Mouse (Mus musculus): Measurements from ENCODE around the gene Cldn24. TPM values are rescaled to one million over a fixed set of nuclear protein-coding genes. Genes with fewer than 3 reads are reported as not detected.

The Cldn24 gene
- total and polyA plus RNA-seq, 2 experiments from 2014 or later = not detected

DNA sequence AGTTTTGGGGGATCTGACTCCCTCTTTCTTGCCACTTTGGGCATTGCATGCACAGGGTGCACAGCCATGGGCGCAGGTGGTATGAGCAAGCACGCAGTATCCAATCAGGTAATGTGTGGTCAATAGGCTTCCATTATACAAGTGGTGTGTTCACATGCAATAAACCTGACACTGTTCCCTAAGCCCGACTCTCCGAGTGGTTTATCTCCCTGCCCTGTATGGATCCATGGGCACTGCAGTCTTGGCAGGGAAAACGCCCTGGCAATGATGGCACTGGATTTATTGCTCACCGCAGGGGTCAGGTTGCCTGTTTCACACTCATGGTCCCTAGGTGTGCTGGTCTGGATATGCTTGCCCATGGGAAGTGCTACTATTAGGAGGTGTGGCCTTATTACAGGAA is 26.0 kb downstream of the Cldn24 start:
- Histone ChIP-seq H3K27ac (ENCODE audit: low read depth) (no peak overlapping the region), H3K27me3 (ENCODE audit: control insufficient read depth, insufficient read depth, low read length) (no peaks in the 10 kb centered on the region), H3K36me3 (replicated peaks; ENCODE audit: control insufficient read depth, insufficient read depth, low read length) (peaks cover 81% of the 10 kb centered on the region), H3K4me1 (ENCODE audit: control insufficient read depth, insufficient read depth) (peaks cover 7% of the 10 kb centered on the region; the same call in 1 of the 2 replicates), H3K9ac (replicated peaks; ENCODE audit: low read depth, low read length) (no peak overlapping the region), H3K4me2 (ENCODE audit: low read depth, low read length) (no peak overlapping the region), H3K9me3 (replicated peaks; ENCODE audit: control insufficient read depth, low read length) (no peaks in the 10 kb centered on the region), H3K4me3 (ENCODE audit: low read depth, low read length) (no peak overlapping the region)
- TF ChIP-seq CTCF (IDR thresholded peaks at IDR 0.05; ENCODE audit: low read depth) = no peak
- no peak for TF ChIP-seq EP300 (IDR thresholded peaks at IDR 0.05; ENCODE audit: low read depth)
- ATAC-seq (ENCODE audit: insufficient read depth, low read depth) (no peak), DNase-seq (ENCODE audit: low spot score) (no peak)
- WGBS = 92% methylated on average over 6 of the region's 6 CpGs

DNA sequence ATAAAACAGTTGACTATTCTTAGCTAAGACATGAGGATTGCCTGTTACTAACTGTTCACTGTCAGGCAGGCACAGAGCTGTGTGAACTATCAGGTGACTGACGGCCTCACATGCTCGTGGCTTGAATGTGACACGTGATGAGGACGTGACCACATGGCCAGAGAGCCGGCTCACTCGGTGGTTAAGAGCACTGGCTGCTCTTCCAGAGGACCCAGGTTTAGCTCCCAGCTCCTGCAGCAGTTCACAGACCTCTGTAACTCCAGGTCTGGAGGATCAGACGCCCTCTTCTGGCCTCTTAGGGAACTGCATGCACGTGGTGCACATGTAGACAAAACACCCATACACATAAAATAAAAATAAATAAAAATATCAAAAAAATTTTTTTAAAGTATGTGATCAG is 27.9 kb downstream of the Cldn24 start:
- Histone ChIP-seq H3K4me2 (ENCODE audit: low read depth, low read length) (no peak overlapping the region), H3K27me3 (ENCODE audit: control insufficient read depth, insufficient read depth, low read length) (no peaks in the 10 kb centered on the region), H3K4me3 (ENCODE audit: low read depth, low read length) (no peak overlapping the region), H3K4me1 (ENCODE audit: control insufficient read depth, insufficient read depth) (peaks cover 7% of the 10 kb centered on the region; the same call in 1 of the 2 replicates), H3K9me3 (replicated peaks; ENCODE audit: control insufficient read depth, low read length) (no peaks in the 10 kb centered on the region), H3K9ac (replicated peaks; ENCODE audit: low read depth, low read length) (no peak overlapping the region), H3K27ac (ENCODE audit: low read depth) (no peak overlapping the region), H3K36me3 (replicated peaks; ENCODE audit: control insufficient read depth, insufficient read depth, low read length) (peaks cover 67% of the 10 kb centered on the region)
- TF ChIP-seq CTCF (IDR thresholded peaks at IDR 0.05; ENCODE audit: low read depth) (no peak; the same call in 1 of the 2 replicates), EP300 (IDR thresholded peaks at IDR 0.05; ENCODE audit: low read depth) (no peak)
- WGBS = 69% methylated on average over 8 of the region's 8 CpGs
- DNase-seq (ENCODE audit: low spot score) (no peak), ATAC-seq (ENCODE audit: insufficient read depth, low read depth) (no peak)

DNA sequence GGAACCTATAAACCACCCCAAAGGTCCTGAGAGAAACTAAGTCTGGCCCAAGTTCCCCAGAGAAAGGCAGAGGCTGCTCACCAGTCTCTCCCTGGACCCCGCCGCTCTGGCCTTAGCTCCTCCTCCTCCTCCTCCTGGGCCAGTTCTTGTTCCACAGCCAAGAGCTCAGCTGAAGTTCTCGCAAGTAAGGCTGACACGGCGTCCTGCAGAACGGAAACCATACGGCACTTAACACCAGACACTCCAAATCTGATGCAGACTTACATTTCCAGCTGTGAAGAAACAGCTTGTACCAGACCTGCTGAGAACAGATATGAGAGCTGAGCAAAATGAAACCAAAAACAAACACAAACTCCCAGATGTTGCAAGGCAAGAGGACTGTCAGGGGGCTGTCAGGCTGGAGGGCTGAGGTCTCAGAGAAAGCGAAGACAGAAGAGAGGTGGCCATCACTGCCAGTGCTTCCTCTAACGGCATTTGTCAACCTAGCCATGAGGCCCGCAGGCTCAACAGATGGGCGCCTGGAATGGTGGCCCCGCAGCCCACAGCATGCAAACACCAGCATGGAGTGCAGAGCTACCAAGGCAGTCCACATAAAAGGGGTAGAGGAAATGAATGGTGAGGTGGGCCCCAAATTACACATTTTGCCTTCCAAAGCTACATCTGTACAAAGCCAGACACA is 30.0 kb downstream of the Cldn24 start:
- 40% methylated on average over 12 of the region's 12 CpGs for WGBS
- Histone ChIP-seq H3K9ac (replicated peaks; ENCODE audit: low read depth, low read length) (0 out of 2 replicates have a peak overlapping the region, but pooled peaks have one; percentile 14), H3K4me3 (ENCODE audit: low read depth, low read length) (peak overlapping the region; percentile 9)

DNA sequence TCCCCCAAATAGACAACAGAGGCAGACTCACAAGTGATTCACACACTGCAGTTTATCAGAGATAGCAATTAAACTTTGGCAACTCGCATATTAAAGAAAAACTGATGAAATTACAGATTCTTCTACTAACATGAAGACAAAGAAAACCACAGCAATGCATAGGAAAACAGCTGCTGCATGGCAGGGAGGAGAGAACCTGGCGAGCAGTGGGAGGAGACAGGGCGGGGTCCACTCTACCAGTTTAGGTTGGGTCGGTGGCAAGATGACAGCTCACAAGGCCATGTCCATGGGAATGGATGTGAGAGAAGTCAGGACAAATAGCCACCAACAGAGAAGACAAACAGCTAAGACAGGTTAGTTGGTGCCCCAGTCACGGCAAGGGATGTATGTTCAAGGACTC is 30.8 kb downstream of the Cldn24 start:
- TF ChIP-seq CTCF (IDR thresholded peaks at IDR 0.05; ENCODE audit: low read depth) (no peak), EP300 (IDR thresholded peaks at IDR 0.05; ENCODE audit: low read depth) (no peak)
- Histone ChIP-seq H3K4me2 (ENCODE audit: low read depth, low read length) (0 out of 2 replicates have a peak overlapping the region, but pooled peaks have one; percentile 47), H3K4me3 (ENCODE audit: low read depth, low read length) (no peak overlapping the region), H3K9ac (replicated peaks; ENCODE audit: low read depth, low read length) (no peak overlapping the region), H3K27ac (ENCODE audit: low read depth) (no peak overlapping the region), H3K9me3 (replicated peaks; ENCODE audit: control insufficient read depth, low read length) (no peaks in the 10 kb centered on the region), H3K27me3 (ENCODE audit: control insufficient read depth, insufficient read depth, low read length) (no peaks in the 10 kb centered on the region), H3K4me1 (ENCODE audit: control insufficient read depth, insufficient read depth) (peaks cover 7% of the 10 kb centered on the region; the same call in 1 of the 2 replicates), H3K36me3 (replicated peaks; ENCODE audit: control insufficient read depth, insufficient read depth, low read length) (peaks cover 62% of the 10 kb centered on the region)
- 81% methylated on average over 5 of the region's 5 CpGs for WGBS
- no peak for DNase-seq (ENCODE audit: low spot score)
- ATAC-seq (ENCODE audit: insufficient read depth, low read depth) = no peak

More for the DNA sequence above, 30.0 kb downstream of the Cldn24 start:
- Histone ChIP-seq H3K9me3 (replicated peaks; ENCODE audit: control insufficient read depth, low read length) (no peaks in the 10 kb centered on the region), H3K4me2 (ENCODE audit: low read depth, low read length) (peak overlapping the region; percentile 47), H3K36me3 (replicated peaks; ENCODE audit: control insufficient read depth, insufficient read depth, low read length) (peaks cover 63% of the 10 kb centered on the region), H3K4me1 (ENCODE audit: control insufficient read depth, insufficient read depth) (peaks cover 7% of the 10 kb centered on the region; the same call in 1 of the 2 replicates), H3K27me3 (ENCODE audit: control insufficient read depth, insufficient read depth, low read length) (no peaks in the 10 kb centered on the region), H3K27ac (ENCODE audit: low read depth) (peak overlapping the region; percentile 61)
- DNase-seq (ENCODE audit: low spot score) (peak; percentile 68), ATAC-seq (ENCODE audit: insufficient read depth, low read depth) (peak; percentile 78)
- TF ChIP-seq EP300 (IDR thresholded peaks at IDR 0.05; ENCODE audit: low read depth) (no peak), CTCF (IDR thresholded peaks at IDR 0.05; ENCODE audit: low read depth) (no peak)

DNA sequence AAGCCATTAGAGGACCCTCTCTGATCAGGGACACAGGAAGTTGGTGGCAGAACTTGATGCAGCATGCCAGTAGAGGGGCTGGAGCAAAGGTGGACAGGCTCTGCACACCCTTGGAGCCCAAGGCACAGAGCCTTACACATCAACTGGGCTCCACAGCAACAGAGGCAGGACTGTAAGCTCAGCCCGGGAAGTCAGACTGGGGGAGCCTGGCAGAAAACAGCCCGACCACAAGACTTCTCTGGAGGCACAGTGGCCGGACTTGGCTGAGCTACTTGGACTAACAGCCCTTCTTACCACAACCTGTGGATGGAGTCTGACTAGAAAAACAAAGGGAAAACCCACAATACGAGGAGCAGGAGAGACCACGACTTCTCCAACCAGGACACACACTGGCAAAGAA is 31.4 kb downstream of the Cldn24 start:
- 86% methylated on average over 5 of the region's 5 CpGs for WGBS
- H3K27me3 ChIP-seq (ENCODE audit: control insufficient read depth, insufficient read depth, low read length) = no peaks in the 10 kb centered on the region
- H3K4me1 ChIP-seq (ENCODE audit: control insufficient read depth, insufficient read depth) = peaks cover 7% of the 10 kb centered on the region; the same call in 1 of the 2 replicates
- peaks cover 62% of the 10 kb centered on the region for H3K36me3 ChIP-seq (replicated peaks; ENCODE audit: control insufficient read depth, insufficient read depth, low read length)
- H3K4me2 ChIP-seq (ENCODE audit: low read depth, low read length) = no peak overlapping the region
- no peak for ATAC-seq (ENCODE audit: insufficient read depth, low read depth)
- no peak overlapping the region for H3K9ac ChIP-seq (replicated peaks; ENCODE audit: low read depth, low read length)
- H3K27ac ChIP-seq (ENCODE audit: low read depth) = no peak overlapping the region
- TF ChIP-seq CTCF (IDR thresholded peaks at IDR 0.05; ENCODE audit: low read depth) (no peak), EP300 (IDR thresholded peaks at IDR 0.05; ENCODE audit: low read depth) (no peak)
- no peak overlapping the region for H3K4me3 ChIP-seq (ENCODE audit: low read depth, low read length)
- no peaks in the 10 kb centered on the region for H3K9me3 ChIP-seq (replicated peaks; ENCODE audit: control insufficient read depth, low read length)
- DNase-seq (ENCODE audit: low spot score) = no peak

Data from heart, postnatal 0 days (tissue).